Mouse (Mus musculus): ENCODE measurements around the gene Bmx. TPM values are rescaled to one million over a fixed set of nuclear protein-coding genes. Genes with fewer than 3 reads are reported as not detected.

Gene Bmx
- 1.3 and 1.4 TPM in 2 replicates for polyA plus RNA-seq (2015; fragmentation: Nextera tagmentation; extraction: Ambion mirVana)

GRCm38 (mm10) chrX:164258057-164258456, at the start of gene Bmx:
Gene Bmx (minus strand): TSS chrX:164258193.

GRCm38 (mm10) chrX:164269285-164269761, 11.3 kb upstream of the Bmx start, which contains the start of gene Pir:
Gene Pir (plus strand): TSS chrX:164269371.

Other genes with a start within 250 kb of the Bmx start
- gene Car5b, start 230.2 kb downstream of the Bmx start, polyA plus RNA-seq (2015; fragmentation: Nextera tagmentation; extraction: Ambion mirVana) = 0.58 and 1.1 TPM in 2 replicates
- gene Siah1b, start 181.7 kb downstream of the Bmx start, polyA plus RNA-seq (2015; fragmentation: Nextera tagmentation; extraction: Ambion mirVana) = 11.8 and 13.4 TPM in 2 replicates
- 1.4 TPM in 2 replicates for gene Cltrn, start 169.4 kb downstream of the Bmx start, polyA plus RNA-seq (2015; fragmentation: Nextera tagmentation; extraction: Ambion mirVana)
- gene Ace2, start 118.9 kb downstream of the Bmx start, polyA plus RNA-seq (2015; fragmentation: Nextera tagmentation; extraction: Ambion mirVana) = 80.0 and 110 TPM in 2 replicates
- 16.5 and 20.6 TPM in 2 replicates for gene Pir, start 11.2 kb upstream of the Bmx start, polyA plus RNA-seq (2015; fragmentation: Nextera tagmentation; extraction: Ambion mirVana)
- gene Vegfd, start 115.2 kb upstream of the Bmx start, polyA plus RNA-seq (2015; fragmentation: Nextera tagmentation; extraction: Ambion mirVana) = 23.8 and 26.9 TPM in 2 replicates
- 3.9 and 6.0 TPM in 2 replicates for gene Piga, start 161.6 kb upstream of the Bmx start, polyA plus RNA-seq (2015; fragmentation: Nextera tagmentation; extraction: Ambion mirVana)
- gene Asb11, start 178.8 kb upstream of the Bmx start, polyA plus RNA-seq (2015; fragmentation: Nextera tagmentation; extraction: Ambion mirVana) = 0.50 and 1.3 TPM in 2 replicates
- 0.47 and 1.3 TPM in 2 replicates for gene Asb9, start 248.1 kb upstream of the Bmx start, polyA plus RNA-seq (2015; fragmentation: Nextera tagmentation; extraction: Ambion mirVana)

Measured in adrenal gland, postnatal 0 days (tissue).